Mouse (Mus musculus): Measurements from ENCODE around the gene Numb. TPM values are rescaled to one million over a fixed set of nuclear protein-coding genes. Genes with fewer than 3 reads are reported as not detected.
A peak's percentile ranks its signal among the peaks of the same experiment; 100 is the strongest.
"Not testable (repeated sequence)": the region's sequence is repeated elsewhere in the genome, so short reads cannot be mapped to it uniquely, and the experiment has no call there.

Gene Numb
- polyA plus RNA-seq, 1 experiment from 2014 or later, result 41.3 TPM

DNA sequence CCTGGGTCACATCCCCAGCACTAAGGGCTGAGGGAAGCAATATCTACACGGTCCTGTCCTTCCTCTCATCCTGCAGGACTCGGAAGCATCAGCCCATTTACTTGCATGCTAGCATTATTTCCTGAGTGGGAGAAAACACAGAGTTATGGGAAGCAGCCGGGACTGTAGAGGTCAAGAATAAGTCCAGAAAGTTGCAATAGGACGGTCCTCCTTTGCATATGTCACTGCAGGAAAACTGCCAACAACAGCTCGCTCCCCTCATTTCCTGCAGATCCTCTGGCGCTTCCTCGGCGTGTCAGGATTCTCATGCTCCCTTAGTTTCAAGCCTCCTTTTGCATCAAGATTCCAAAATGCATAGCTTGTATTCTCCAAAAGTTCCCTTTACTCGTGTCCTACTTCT is 4.8 kb downstream of the Numb start:
- 0 out of 2 replicates have a peak overlapping the region, but pooled peaks have one; percentile 3 for H3K4me2 ChIP-seq
- 59% methylated on average over 9 of the region's 9 CpGs for WGBS
- H3K27ac ChIP-seq, result 0 out of 2 replicates have a peak overlapping the region, but pooled peaks have one; percentile 58
- ATAC-seq (replicated peaks; ENCODE audit: low FRiP score), result no peak
- H3K27me3 ChIP-seq, result no peaks in the 10 kb centered on the region
- peaks cover 24% of the 10 kb centered on the region for H3K4me1 ChIP-seq
- no peak overlapping the region for H3K9ac ChIP-seq
- no peak overlapping the region for H3K4me3 ChIP-seq (replicated peaks)
- H3K36me3 ChIP-seq, result peaks cover 9% of the 10 kb centered on the region; the same call in 1 of the 2 replicates
- H3K9me3 ChIP-seq (replicated peaks), result no peaks in the 10 kb centered on the region

DNA sequence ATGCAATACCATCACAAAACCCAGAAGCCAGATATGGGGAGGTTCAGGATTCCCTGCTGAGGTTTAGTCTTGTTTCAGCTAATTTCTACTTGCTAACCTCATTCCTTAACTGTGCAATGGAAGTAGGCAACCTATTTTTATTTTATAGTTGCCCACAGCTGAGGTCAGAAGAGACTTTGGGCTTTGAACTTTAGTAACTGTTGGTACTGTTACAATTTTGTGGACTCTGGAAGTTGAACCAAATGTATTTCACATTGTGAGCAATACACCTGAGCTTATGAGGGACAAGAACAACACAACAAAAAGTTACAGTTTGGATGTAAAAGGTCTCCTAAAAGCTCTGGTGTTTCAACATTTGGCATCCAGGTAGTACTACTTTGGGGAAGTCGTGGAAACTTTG is 6.9 kb downstream of the Numb start:
- WGBS, result 82% methylated on average over 1 of the region's 1 CpGs
- H3K9me3 ChIP-seq (replicated peaks), result no peaks in the 10 kb centered on the region
- no peak overlapping the region for H3K4me2 ChIP-seq
- H3K4me3 ChIP-seq (replicated peaks), result no peak overlapping the region
- no peaks in the 10 kb centered on the region for H3K27me3 ChIP-seq
- no peak for ATAC-seq (replicated peaks; ENCODE audit: low FRiP score)
- H3K36me3 ChIP-seq, result peaks cover 9% of the 10 kb centered on the region; the same call in 1 of the 2 replicates
- no peak overlapping the region for H3K9ac ChIP-seq
- H3K4me1 ChIP-seq, result peaks cover 19% of the 10 kb centered on the region
- H3K27ac ChIP-seq, result no peak overlapping the region

DNA sequence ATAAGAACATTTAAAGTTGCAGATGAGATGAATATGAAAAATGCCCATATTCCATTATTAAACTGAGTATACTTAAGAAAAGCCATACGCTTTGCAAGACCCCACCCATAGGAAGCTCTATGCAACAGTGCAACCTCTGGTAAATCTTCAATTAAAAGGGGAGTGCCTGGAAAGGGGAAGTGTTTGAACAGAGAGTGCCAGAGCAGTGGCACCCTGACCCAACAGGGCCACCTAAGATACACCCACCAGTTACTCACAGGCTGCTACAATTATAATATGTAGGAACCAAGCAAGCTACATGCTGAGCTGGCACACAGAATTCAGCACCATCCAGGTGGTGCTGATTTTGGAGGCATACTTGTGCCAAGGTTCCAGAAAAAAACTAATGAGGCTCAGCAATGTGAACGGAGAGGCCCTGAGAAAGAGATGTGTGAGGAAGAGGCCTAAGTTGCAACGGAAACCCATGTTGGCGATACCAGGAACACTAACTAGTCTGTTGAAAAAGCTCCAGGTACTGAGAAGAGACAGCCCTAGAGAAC is 7.5 kb downstream of the Numb start:
- ATAC-seq (replicated peaks; ENCODE audit: low FRiP score), result no peak
- no peak overlapping the region for H3K27ac ChIP-seq
- peaks cover 9% of the 10 kb centered on the region; the same call in 1 of the 2 replicates for H3K36me3 ChIP-seq
- no peaks in the 10 kb centered on the region for H3K27me3 ChIP-seq
- H3K9me3 ChIP-seq (replicated peaks), result no peaks in the 10 kb centered on the region
- H3K9ac ChIP-seq, result no peak overlapping the region
- peaks cover 19% of the 10 kb centered on the region for H3K4me1 ChIP-seq
- no peak overlapping the region for H3K4me3 ChIP-seq (replicated peaks)
- WGBS, result 92% methylated on average over 4 of the region's 4 CpGs
- no peak overlapping the region for H3K4me2 ChIP-seq

DNA sequence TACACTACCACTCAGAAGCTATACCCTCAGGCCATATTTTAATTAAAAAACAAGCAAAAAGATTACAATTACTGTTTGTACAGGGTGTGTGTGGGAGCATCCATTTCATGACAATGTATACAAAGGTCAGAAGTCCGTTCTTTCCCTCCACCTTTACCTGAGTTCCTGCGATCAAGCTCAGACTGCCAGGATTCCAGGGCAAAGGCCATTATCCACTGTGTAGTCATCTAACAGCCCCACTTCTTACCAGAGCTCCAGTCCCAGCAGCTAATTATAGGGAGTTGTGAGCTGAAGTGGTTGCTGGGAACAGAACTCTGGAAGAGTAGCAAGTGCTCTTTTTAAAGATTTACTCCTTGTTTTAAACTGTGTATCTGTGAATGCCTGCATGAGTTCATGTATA is 11.3 kb downstream of the Numb start:
- no peak for ATAC-seq (replicated peaks; ENCODE audit: low FRiP score)

DNA sequence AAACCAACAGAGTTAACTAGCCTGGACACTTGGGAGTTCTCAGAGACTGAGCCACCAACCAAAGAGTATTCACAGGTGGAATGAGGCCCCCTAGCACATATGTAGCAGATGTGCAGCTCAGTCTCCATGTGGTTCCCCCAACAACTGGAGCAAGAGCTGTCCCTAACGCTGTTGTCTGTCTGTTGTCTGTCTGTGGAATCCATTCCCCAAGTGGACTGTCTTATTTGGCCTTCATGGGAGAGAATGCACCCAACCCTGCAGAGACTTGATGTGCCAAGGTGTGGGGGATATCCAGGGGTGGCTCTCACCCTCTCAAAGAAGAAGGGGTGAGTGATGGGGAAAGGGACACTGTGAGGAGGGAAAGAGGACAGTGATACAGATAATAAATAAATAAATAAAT is 28.8 kb downstream of the Numb start:
- H3K4me1 ChIP-seq, result no peaks in the 10 kb centered on the region
- no peaks in the 10 kb centered on the region for H3K9me3 ChIP-seq (replicated peaks)
- H3K4me2 ChIP-seq, result no peak overlapping the region
- 92% methylated on average over 1 of the region's 1 CpGs for WGBS
- no peaks in the 10 kb centered on the region for H3K27me3 ChIP-seq
- H3K36me3 ChIP-seq, result peaks cover 16% of the 10 kb centered on the region; the same call in 1 of the 2 replicates
- no peak overlapping the region for H3K27ac ChIP-seq
- ATAC-seq (replicated peaks; ENCODE audit: low FRiP score), result no peak
- H3K9ac ChIP-seq, result no peak overlapping the region
- H3K4me3 ChIP-seq (replicated peaks), result no peak overlapping the region

More for the DNA sequence above, 11.3 kb downstream of the Numb start:
- H3K9me3 ChIP-seq (replicated peaks), result no peaks in the 10 kb centered on the region
- peaks cover 13% of the 10 kb centered on the region for H3K36me3 ChIP-seq
- H3K4me2 ChIP-seq, result no peak overlapping the region
- WGBS, result 69% methylated on average over 2 of the region's 2 CpGs
- 0 out of 2 replicates have a peak, but pooled peaks cover 8% of the 10 kb centered on the region for H3K4me1 ChIP-seq
- no peak overlapping the region for H3K27ac ChIP-seq
- no peak overlapping the region for H3K4me3 ChIP-seq (replicated peaks)
- H3K9ac ChIP-seq, result no peak overlapping the region
- H3K27me3 ChIP-seq, result no peaks in the 10 kb centered on the region

DNA sequence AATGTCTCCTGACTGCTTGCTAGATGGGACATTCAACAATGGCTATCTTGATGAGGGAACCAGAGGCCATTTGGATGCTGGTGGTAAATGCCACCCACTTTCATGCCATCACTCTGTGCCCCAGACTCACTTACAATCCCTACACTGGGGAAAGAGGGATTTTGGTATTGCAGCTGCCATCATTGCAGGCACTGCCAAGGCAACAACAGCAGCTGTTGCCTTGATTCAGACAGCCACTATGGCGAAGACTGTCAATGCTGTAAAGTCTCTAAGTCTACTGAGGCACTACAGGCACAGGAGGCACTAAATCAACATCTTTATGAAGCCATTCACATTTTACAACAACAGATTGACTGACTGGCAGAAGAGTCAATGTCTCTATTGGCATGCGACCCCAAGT is 30.5 kb downstream of the Numb start:
- H3K4me1 ChIP-seq, result no peaks in the 10 kb centered on the region
- WGBS, result 93% methylated on average over 2 of the region's 2 CpGs

DNA sequence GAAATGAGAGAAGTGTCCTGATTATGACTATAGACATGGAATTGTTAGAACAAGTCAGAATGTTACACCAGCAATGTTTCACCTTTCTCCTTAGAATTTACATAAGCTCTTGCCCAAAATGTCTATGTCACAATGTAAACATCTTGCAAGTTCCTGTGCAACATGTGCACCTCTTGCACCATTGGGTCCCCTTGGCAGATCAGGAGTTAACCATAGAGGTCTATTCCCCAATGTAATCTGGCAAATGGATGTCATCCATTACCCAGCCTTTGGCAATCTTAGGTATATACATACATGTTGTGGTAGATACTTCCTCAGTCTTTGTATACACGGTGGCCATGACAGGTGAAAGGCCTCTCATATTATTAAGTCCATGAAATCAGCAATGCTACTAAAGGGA is 32.6 kb downstream of the Numb start:
- Histone ChIP-seq H3K27me3 (no peaks in the 10 kb centered on the region), H3K4me2 (no peak overlapping the region), H3K9me3 (replicated peaks) (no peaks in the 10 kb centered on the region), H3K27ac (no peak overlapping the region), H3K4me1 (no peaks in the 10 kb centered on the region), H3K36me3 (peaks cover 30% of the 10 kb centered on the region), H3K4me3 (replicated peaks) (no peak overlapping the region), H3K9ac (no peak overlapping the region)
- no peak for ATAC-seq (replicated peaks; ENCODE audit: low FRiP score)
- 98% methylated on average over 1 of the region's 1 CpGs for WGBS

More for the DNA sequence above, 30.5 kb downstream of the Numb start:
- H3K27ac ChIP-seq, result no peak overlapping the region
- no peak overlapping the region for H3K9ac ChIP-seq
- no peak overlapping the region for H3K4me3 ChIP-seq (replicated peaks)
- H3K9me3 ChIP-seq (replicated peaks), result no peaks in the 10 kb centered on the region
- ATAC-seq (replicated peaks; ENCODE audit: low FRiP score), result no peak
- peaks cover 16% of the 10 kb centered on the region; the same call in 1 of the 2 replicates for H3K36me3 ChIP-seq
- no peak overlapping the region for H3K4me2 ChIP-seq
- H3K27me3 ChIP-seq, result no peaks in the 10 kb centered on the region

DNA sequence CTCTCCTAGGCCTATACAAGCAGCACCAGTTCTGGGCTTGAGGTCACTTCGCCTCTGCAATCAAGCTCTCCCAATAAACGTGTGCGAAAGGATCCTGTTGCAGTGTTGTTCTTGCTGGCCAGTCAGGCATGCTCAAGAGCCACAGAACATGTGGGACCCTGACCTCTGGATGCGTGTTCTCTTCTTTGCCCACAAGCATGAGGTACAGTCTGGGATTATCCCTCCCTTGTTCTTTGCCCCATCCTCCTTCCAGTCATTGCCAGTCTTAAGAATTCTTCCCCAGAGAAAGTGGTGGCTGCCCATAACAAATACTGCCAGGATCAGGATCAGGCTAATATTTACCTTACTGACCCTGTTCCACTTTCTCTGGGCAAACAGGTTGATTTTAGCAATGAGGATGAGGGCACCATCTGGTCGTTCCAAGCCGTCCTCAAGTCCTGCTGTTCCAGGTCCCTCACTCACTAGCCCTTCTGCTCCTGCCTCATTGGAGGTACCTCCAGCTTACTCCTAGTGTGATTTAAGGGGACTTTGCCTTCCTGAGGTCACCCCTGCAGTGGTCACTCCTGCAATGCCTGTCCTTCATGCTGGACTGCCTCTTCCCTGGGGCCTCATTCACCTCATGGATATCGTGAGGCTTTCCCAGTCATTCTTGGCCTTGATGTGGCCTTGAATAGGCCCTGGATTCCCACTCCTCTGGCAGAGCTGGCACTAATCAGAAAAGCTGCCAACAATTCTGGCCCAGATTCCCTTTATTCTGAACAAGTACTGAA is 36.0 kb downstream of the Numb start:
- H3K4me1 ChIP-seq, result no peaks in the 10 kb centered on the region
- H3K9ac ChIP-seq, result no peak overlapping the region
- no peak for ATAC-seq (replicated peaks; ENCODE audit: low FRiP score)
- H3K36me3 ChIP-seq, result peaks cover 18% of the 10 kb centered on the region
- no peaks in the 10 kb centered on the region for H3K9me3 ChIP-seq (replicated peaks)
- no peak overlapping the region for H3K4me2 ChIP-seq
- peak overlapping the region; percentile 30 for H3K27ac ChIP-seq
- H3K27me3 ChIP-seq, result no peaks in the 10 kb centered on the region
- WGBS, result 83% methylated on average over 7 of the region's 7 CpGs
- no peak overlapping the region for H3K4me3 ChIP-seq (replicated peaks)

DNA sequence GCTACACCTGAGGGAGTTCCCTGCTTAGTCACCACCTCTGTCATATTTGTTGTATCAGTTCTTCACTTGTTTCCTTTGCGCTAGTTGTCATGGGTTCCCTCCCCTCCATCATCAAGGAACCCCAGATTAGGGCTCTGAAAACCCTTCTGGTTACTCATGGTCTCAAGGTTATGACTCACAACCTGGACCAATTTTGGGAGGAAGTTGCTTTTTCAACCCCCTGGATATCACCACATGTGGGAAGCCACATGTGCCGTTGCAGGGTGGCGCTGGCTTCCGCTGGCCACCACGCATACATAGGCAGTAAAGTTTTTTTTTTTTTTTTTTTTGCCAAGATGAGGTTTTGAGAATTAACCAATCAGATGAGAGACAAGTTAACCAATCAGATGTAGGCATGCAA is 36.7 kb downstream of the Numb start:
- not testable (repeated sequence) for H3K4me1 ChIP-seq; H3K4me3 ChIP-seq (replicated peaks); H3K9me3 ChIP-seq (replicated peaks); ATAC-seq (replicated peaks; ENCODE audit: low FRiP score); H3K27ac ChIP-seq; H3K27me3 ChIP-seq; H3K4me2 ChIP-seq; H3K9ac ChIP-seq
- peaks cover 18% of the 10 kb centered on the region for H3K36me3 ChIP-seq
- WGBS, result 93% methylated on average over 5 of the region's 5 CpGs

DNA sequence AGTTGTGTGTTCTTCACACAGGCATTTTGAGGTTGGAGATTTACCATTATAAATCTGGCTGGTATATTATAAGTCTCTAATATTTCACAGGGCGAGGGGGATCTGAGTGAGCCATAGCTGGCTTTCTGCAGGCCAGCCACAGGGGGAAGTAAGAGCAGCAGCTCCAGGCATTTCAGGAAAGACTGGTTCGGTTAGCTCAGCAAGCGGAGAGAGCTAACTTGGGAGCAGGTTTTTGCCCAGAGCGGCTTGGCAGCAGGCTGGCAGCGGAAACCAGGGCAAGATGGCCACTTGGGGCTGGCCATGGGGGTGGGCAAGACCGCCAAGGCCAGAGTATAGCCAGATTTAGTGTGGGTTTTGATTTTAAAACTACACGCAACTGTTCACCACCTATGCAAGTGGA is 39.2 kb downstream of the Numb start:
- H3K9ac ChIP-seq, result no peak overlapping the region
- peak overlapping the region; percentile 20; the same call in 1 of the 2 replicates for H3K27ac ChIP-seq
- no peak for ATAC-seq (replicated peaks; ENCODE audit: low FRiP score)
- H3K27me3 ChIP-seq, result no peaks in the 10 kb centered on the region
- H3K4me2 ChIP-seq, result no peak overlapping the region
- no peaks in the 10 kb centered on the region for H3K4me1 ChIP-seq
- peaks cover 14% of the 10 kb centered on the region for H3K36me3 ChIP-seq
- 89% methylated on average over 7 of the region's 7 CpGs for WGBS
- no peaks in the 10 kb centered on the region for H3K9me3 ChIP-seq (replicated peaks)
- H3K4me3 ChIP-seq (replicated peaks), result no peak overlapping the region

DNA sequence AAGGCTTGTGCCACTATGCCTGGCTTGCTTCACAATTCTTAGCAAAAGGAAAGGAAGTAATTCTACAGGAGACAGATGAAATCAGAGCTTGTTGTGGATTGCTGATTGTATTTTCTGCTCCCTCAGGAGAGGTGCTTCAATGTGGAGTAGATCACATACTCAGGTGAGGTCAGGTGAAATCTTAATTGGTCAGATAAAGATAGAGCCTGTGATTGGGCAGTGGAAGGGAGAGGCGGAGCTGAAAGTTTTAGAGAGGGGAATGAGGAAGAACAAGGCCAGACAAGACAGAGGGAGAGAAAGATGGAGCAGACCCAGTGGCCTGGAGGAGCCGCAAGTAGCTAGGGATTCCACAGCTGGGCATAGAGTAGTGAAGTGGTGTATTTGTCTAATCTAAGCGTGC is 39.6 kb downstream of the Numb start:
- WGBS, result 94% methylated on average over 3 of the region's 3 CpGs
- no peaks in the 10 kb centered on the region for H3K9me3 ChIP-seq (replicated peaks)
- H3K27ac ChIP-seq, result peak overlapping the region; percentile 20; the same call in 1 of the 2 replicates
- H3K4me2 ChIP-seq, result no peak overlapping the region
- no peak for ATAC-seq (replicated peaks; ENCODE audit: low FRiP score)
- H3K36me3 ChIP-seq, result peaks cover 14% of the 10 kb centered on the region
- H3K4me1 ChIP-seq, result no peaks in the 10 kb centered on the region
- no peaks in the 10 kb centered on the region for H3K27me3 ChIP-seq
- H3K9ac ChIP-seq, result no peak overlapping the region
- H3K4me3 ChIP-seq (replicated peaks), result no peak overlapping the region

DNA sequence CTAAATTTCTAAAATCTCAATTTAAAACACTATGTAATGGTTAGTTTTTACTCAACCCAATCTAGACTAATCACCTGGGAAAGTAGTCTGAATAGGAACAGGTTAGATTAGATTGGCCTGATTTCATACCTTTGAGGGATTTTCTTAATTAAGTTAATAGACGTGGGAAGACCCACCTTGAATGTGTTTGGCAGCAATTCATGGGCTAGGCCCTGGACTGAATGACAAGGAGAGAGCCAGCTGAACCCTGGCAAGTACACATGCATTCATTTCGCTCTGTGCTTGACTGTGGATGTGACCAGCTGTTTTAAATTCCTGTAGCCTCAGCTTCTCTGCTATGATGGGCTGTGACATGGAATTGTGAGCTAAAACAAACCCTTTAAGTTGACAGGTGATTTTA is 40.8 kb downstream of the Numb start:
- WGBS, result 76% methylated on average over 2 of the region's 2 CpGs
- H3K9me3 ChIP-seq (replicated peaks), result no peaks in the 10 kb centered on the region
- H3K36me3 ChIP-seq, result peaks cover 16% of the 10 kb centered on the region
- H3K27ac ChIP-seq, result no peak overlapping the region
- H3K4me1 ChIP-seq, result no peaks in the 10 kb centered on the region
- H3K9ac ChIP-seq, result no peak overlapping the region
- H3K4me3 ChIP-seq (replicated peaks), result no peak overlapping the region
- H3K27me3 ChIP-seq, result no peaks in the 10 kb centered on the region
- no peak overlapping the region for H3K4me2 ChIP-seq
- ATAC-seq (replicated peaks; ENCODE audit: low FRiP score), result no peak

Data from kidney, embryonic 15.5 days (tissue).